Mouse (Mus musculus): Measurements from ENCODE around the gene Nkx2-9. TPM values are rescaled to one million over a fixed set of nuclear protein-coding genes. Genes with fewer than 3 reads are reported as not detected.

The Nkx2-9 gene
- polyA plus RNA-seq (2014; fragmentation: Nextera tagmentation; extraction: Ambion mirVana): 0.17 and 0.18 TPM in 2 replicates

DNA sequence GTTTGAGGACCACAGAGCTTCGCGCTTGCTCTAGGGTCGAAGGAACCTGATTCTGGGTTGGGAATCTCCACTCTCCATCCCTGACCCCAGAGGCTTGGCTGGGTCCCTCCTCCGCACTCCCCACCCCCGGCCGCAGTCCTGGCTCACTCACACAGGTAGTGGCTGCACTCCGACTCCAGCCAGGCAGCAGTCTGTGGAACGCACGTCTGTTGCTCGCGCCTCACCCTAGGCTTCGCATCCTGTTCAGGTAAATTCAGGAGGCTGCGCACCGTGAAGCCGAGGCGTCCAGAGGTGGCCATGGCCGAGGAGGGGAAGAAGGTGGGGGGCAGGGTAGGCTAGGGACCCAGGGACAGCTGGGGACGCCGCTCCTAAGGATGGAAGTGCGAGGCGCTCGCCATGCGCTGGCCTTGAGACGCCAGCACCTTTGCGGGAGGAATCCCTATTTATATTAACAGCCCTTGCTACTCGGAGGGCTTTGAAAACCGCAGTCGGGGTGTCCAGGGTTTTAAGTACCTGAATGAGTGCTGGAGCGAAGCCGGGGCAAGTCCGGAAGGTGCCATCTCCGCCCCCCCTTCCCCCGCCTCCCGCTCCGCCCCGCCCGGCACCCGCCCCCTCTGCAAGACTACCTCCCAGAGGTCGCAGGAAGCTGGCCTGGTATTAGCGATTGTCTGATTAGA lies at the start of gene Nkx2-9:
Gene Nkx2-9, minus strand, starts transcription at position 524 of the 677 bp plus-strand sequence.
- H3K36me3 ChIP-seq (ENCODE audit: control insufficient read depth, insufficient read depth, low read length): no peaks in the 10 kb centered on the region
- H3K27ac ChIP-seq (replicated peaks; ENCODE audit: low read depth, low read length): no peak within 1 kb of the TSS
- ATAC-seq (ENCODE audit: low FRiP score, low TSS enrichment) (0 out of 2 replicates have a peak, but pooled peaks have one; percentile 17), DNase-seq (no peak)
- H3K4me1 ChIP-seq (ENCODE audit: control insufficient read depth, insufficient read depth, low read length): peaks cover 5% of the 10 kb centered on the region
- no peaks in the 10 kb centered on the region for H3K9me3 ChIP-seq (ENCODE audit: control insufficient read depth, low read length)
- WGBS: under 1% methylated on average over 40 of the region's 40 CpGs
- peaks cover 94% of the 10 kb centered on the region for H3K27me3 ChIP-seq (ENCODE audit: control insufficient read depth, insufficient read depth, low read length)
- H3K4me2 ChIP-seq (ENCODE audit: low read length): peak within 1 kb of the TSS; percentile 48
- no peak within 1 kb of the TSS for H3K9ac ChIP-seq (replicated peaks; ENCODE audit: low read length)
- peak within 1 kb of the TSS; percentile 27 for H3K4me3 ChIP-seq (replicated peaks; ENCODE audit: low read depth, low read length)

DNA sequence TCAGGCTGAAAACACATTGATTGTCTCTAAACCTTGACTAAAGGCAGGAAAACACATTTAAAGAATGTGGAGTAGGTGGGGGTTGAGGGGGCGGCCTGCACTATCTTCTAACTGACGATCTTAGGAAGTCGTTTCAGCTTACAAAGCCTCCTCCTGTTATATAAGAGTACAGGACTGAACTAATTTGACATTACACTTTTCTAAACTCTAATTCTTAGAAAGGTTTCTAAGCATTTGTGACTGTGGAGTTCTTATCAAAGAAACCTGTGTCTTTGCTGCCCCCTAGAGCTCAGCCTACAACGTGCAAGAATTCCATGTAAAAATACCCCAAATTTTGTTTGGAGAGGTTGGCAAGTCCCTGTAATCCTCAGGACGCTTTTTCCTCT lies 24.1 kb upstream of the Nkx2-9 start:
- Histone ChIP-seq H3K9me3 (ENCODE audit: control insufficient read depth, low read length) (no peaks in the 10 kb centered on the region), H3K36me3 (ENCODE audit: control insufficient read depth, insufficient read depth, low read length) (no peaks in the 10 kb centered on the region), H3K9ac (replicated peaks; ENCODE audit: low read length) (no peak overlapping the region), H3K27me3 (ENCODE audit: control insufficient read depth, insufficient read depth, low read length) (peaks cover 17% of the 10 kb centered on the region; the same call in 1 of the 2 replicates), H3K27ac (replicated peaks; ENCODE audit: low read depth, low read length) (no peak overlapping the region), H3K4me3 (replicated peaks; ENCODE audit: low read depth, low read length) (no peak overlapping the region), H3K4me1 (ENCODE audit: control insufficient read depth, insufficient read depth, low read length) (no peaks in the 10 kb centered on the region), H3K4me2 (ENCODE audit: low read length) (peak overlapping the region; percentile 42)
- ATAC-seq (ENCODE audit: low FRiP score, low TSS enrichment) (no peak), DNase-seq (peak; percentile 87)
- WGBS: 6% methylated on average over 5 of the region's 5 CpGs

- Histone ChIP-seq H3K9me3 (ENCODE audit: control insufficient read depth, low read length) (no peaks in the 10 kb centered on the region), H3K27me3 (ENCODE audit: control insufficient read depth, insufficient read depth, low read length) (peaks cover 17% of the 10 kb centered on the region; the same call in 1 of the 2 replicates), H3K4me3 (replicated peaks; ENCODE audit: low read depth, low read length) (no peak overlapping the region), H3K36me3 (ENCODE audit: control insufficient read depth, insufficient read depth, low read length) (no peaks in the 10 kb centered on the region), H3K9ac (replicated peaks; ENCODE audit: low read length) (no peak overlapping the region), H3K27ac (replicated peaks; ENCODE audit: low read depth, low read length) (no peak overlapping the region), H3K4me1 (ENCODE audit: control insufficient read depth, insufficient read depth, low read length) (no peaks in the 10 kb centered on the region), H3K4me2 (ENCODE audit: low read length) (peak overlapping the region; percentile 42)
- 20% methylated on average over 14 of the region's 14 CpGs for WGBS
- DNase-seq (peak; percentile 94), ATAC-seq (ENCODE audit: low FRiP score, low TSS enrichment) (peak; percentile 72)
These were observed 23.6 kb upstream of the Nkx2-9 start for GRCm38 (mm10) chr12:56636534-56637180.

GRCm38 (mm10) chr12:56616088-56616487 lies 3.0 kb upstream of the Nkx2-9 start:
- Histone ChIP-seq H3K9me3 (ENCODE audit: control insufficient read depth, low read length) (no peaks in the 10 kb centered on the region), H3K9ac (replicated peaks; ENCODE audit: low read length) (no peak overlapping the region), H3K27me3 (ENCODE audit: control insufficient read depth, insufficient read depth, low read length) (peaks cover 90% of the 10 kb centered on the region), H3K4me2 (ENCODE audit: low read length) (no peak overlapping the region), H3K36me3 (ENCODE audit: control insufficient read depth, insufficient read depth, low read length) (no peaks in the 10 kb centered on the region), H3K4me1 (ENCODE audit: control insufficient read depth, insufficient read depth, low read length) (peaks cover 5% of the 10 kb centered on the region), H3K4me3 (replicated peaks; ENCODE audit: low read depth, low read length) (no peak overlapping the region), H3K27ac (replicated peaks; ENCODE audit: low read depth, low read length) (no peak overlapping the region)
- WGBS: 6% methylated on average over 1 of the region's 1 CpGs
- ATAC-seq (ENCODE audit: low FRiP score, low TSS enrichment) (no peak), DNase-seq (no peak)

- H3K9ac ChIP-seq (replicated peaks; ENCODE audit: low read length): no peak overlapping the region
- H3K27me3 ChIP-seq (ENCODE audit: control insufficient read depth, insufficient read depth, low read length): peaks cover 90% of the 10 kb centered on the region
- WGBS: 5% methylated on average over 6 of the region's 6 CpGs
- no peak overlapping the region for H3K27ac ChIP-seq (replicated peaks; ENCODE audit: low read depth, low read length)
- H3K4me1 ChIP-seq (ENCODE audit: control insufficient read depth, insufficient read depth, low read length): peaks cover 5% of the 10 kb centered on the region
- no peaks in the 10 kb centered on the region for H3K9me3 ChIP-seq (ENCODE audit: control insufficient read depth, low read length)
- DNase-seq (no peak), ATAC-seq (ENCODE audit: low FRiP score, low TSS enrichment) (no peak)
- no peak overlapping the region for H3K4me2 ChIP-seq (ENCODE audit: low read length)
- no peaks in the 10 kb centered on the region for H3K36me3 ChIP-seq (ENCODE audit: control insufficient read depth, insufficient read depth, low read length)
- H3K4me3 ChIP-seq (replicated peaks; ENCODE audit: low read depth, low read length): no peak overlapping the region
These were observed 2.3 kb upstream of the Nkx2-9 start for GRCm38 (mm10) chr12:56615391-56615790.

DNA sequence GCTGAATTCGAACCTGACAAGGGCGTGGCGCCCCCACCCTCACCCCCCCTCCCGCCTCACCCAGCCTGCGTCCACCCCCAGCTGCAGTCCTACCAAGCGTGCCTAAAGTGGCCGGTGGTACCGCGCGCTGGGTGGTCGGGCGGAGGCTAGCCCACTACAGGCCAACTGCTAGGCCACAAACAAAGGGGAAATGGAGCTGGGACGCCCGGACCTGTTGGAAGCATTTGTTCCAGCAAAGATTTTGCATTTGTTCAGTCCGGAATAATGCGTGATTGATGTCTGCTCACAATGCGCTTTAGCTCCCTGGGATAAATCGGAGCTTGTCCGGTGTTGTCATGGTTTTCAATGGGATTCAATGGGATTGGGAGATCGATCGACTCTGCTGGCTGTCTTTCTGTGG lies 1.4 kb upstream of the Nkx2-9 start:
- Histone ChIP-seq H3K4me1 (ENCODE audit: control insufficient read depth, insufficient read depth, low read length) (peaks cover 5% of the 10 kb centered on the region), H3K27me3 (ENCODE audit: control insufficient read depth, insufficient read depth, low read length) (peaks cover 90% of the 10 kb centered on the region), H3K4me2 (ENCODE audit: low read length) (no peak overlapping the region), H3K4me3 (replicated peaks; ENCODE audit: low read depth, low read length) (no peak overlapping the region), H3K9me3 (ENCODE audit: control insufficient read depth, low read length) (no peaks in the 10 kb centered on the region), H3K27ac (replicated peaks; ENCODE audit: low read depth, low read length) (no peak overlapping the region), H3K9ac (replicated peaks; ENCODE audit: low read length) (no peak overlapping the region), H3K36me3 (ENCODE audit: control insufficient read depth, insufficient read depth, low read length) (no peaks in the 10 kb centered on the region)
- WGBS: 1% methylated on average over 21 of the region's 21 CpGs
- no peak for ATAC-seq (ENCODE audit: low FRiP score, low TSS enrichment)
- DNase-seq: peak; percentile 45

GRCm38 (mm10) chr12:56613916-56614510 lies 929 bp upstream of the Nkx2-9 start:
- DNase-seq (no peak), ATAC-seq (ENCODE audit: low FRiP score, low TSS enrichment) (no peak)
- Histone ChIP-seq H3K4me2 (ENCODE audit: low read length) (no peak overlapping the region), H3K27ac (replicated peaks; ENCODE audit: low read depth, low read length) (no peak overlapping the region), H3K36me3 (ENCODE audit: control insufficient read depth, insufficient read depth, low read length) (no peaks in the 10 kb centered on the region), H3K9me3 (ENCODE audit: control insufficient read depth, low read length) (no peaks in the 10 kb centered on the region), H3K27me3 (ENCODE audit: control insufficient read depth, insufficient read depth, low read length) (peaks cover 91% of the 10 kb centered on the region), H3K4me3 (replicated peaks; ENCODE audit: low read depth, low read length) (no peak overlapping the region), H3K9ac (replicated peaks; ENCODE audit: low read length) (no peak overlapping the region), H3K4me1 (ENCODE audit: control insufficient read depth, insufficient read depth, low read length) (peaks cover 5% of the 10 kb centered on the region)
- WGBS: 2% methylated on average over 14 of the region's 14 CpGs

DNA sequence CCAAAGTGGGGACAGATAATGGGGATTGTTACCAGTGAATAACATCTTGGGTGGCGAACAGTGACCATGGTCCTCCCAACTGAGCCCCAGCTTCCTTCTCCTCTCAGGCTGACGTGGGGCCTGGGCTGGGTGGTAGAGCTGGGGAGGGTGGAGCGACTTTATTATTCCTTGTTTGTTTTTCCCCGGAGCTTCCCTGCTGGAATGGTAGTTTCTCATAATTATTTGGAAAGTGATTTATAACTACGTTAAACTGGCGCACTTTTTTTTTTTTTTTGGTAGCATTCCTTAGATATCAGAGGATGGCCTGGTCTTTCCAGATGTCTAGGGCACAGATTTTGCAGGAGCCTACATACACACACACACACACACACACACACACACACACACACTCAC lies 350 bp upstream of the Nkx2-9 start:
- Histone ChIP-seq H3K9ac (replicated peaks; ENCODE audit: low read length) (no peak overlapping the region), H3K27ac (replicated peaks; ENCODE audit: low read depth, low read length) (no peak overlapping the region), H3K9me3 (ENCODE audit: control insufficient read depth, low read length) (no peaks in the 10 kb centered on the region), H3K4me3 (replicated peaks; ENCODE audit: low read depth, low read length) (peak overlapping the region; percentile 7; the same call in 1 of the 2 replicates), H3K27me3 (ENCODE audit: control insufficient read depth, insufficient read depth, low read length) (peaks cover 93% of the 10 kb centered on the region), H3K36me3 (ENCODE audit: control insufficient read depth, insufficient read depth, low read length) (no peaks in the 10 kb centered on the region), H3K4me1 (ENCODE audit: control insufficient read depth, insufficient read depth, low read length) (peaks cover 5% of the 10 kb centered on the region), H3K4me2 (ENCODE audit: low read length) (no peak overlapping the region)
- DNase-seq: no peak
- no peak for ATAC-seq (ENCODE audit: low FRiP score, low TSS enrichment)
- under 1% methylated on average over 6 of the region's 6 CpGs for WGBS
